Mouse (Mus musculus): ENCODE results near the gene Erg. TPM values are rescaled to one million over a fixed set of nuclear protein-coding genes. Genes with fewer than 3 reads are reported as not detected.

Gene Erg
- polyA plus RNA-seq, 1 experiment from 2014 or later: 4.0 TPM

DNA sequence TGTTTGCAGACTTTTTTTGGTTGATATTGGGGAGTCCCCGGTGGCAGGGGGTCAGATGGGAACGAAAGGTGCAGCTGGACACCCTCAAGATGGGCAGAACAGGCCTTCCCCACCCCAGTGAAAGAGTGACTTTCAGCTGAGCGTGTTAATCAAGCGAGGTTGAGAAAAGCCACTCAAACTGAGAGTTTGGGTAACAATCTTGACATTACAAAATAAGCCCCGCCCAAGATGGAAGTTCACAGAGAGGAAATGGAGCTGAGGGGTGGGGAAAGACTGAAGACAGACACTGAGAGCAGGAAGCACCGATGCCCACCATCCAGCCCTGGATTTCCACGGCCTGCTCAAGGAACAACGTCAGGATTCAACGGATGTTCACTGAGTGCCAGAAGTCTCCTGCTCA lies 237.8 kb downstream of the Erg start:
- Histone ChIP-seq H3K27me3 (replicated peaks) (no peaks in the 10 kb centered on the region), H3K27ac (no peak overlapping the region), H3K36me3 (no peaks in the 10 kb centered on the region), H3K9me3 (no peaks in the 10 kb centered on the region), H3K4me2 (replicated peaks) (no peak overlapping the region), H3K4me1 (replicated peaks) (peaks cover 7% of the 10 kb centered on the region; the same call in 1 of the 2 replicates), H3K9ac (no peak overlapping the region), H3K4me3 (replicated peaks) (no peak overlapping the region)
- 82% methylated on average over 9 of the region's 9 CpGs for WGBS
- ATAC-seq: no peak

DNA sequence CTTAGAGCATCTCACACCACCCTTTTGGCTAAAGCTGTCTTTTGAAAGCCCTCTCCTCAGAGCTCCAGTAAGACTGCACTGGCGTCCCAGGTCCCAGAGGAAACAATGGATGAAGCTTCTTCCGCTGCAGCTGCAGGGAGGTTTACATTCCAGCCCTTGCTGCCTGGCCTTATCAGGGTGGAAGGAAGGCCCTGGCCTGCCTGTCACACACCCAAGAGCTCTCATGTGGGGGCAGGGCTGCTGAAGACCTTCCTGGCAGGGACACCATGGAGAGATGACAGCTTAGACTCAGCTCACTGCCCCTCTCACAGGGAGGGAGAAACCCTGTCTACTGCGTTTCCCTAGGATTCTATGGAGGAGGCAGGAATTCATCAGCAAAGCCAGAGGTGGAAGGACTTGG lies 239.2 kb downstream of the Erg start:
- Histone ChIP-seq H3K4me3 (replicated peaks) (no peak overlapping the region), H3K9me3 (no peaks in the 10 kb centered on the region), H3K27ac (0 out of 2 replicates have a peak overlapping the region, but pooled peaks have one; percentile 4), H3K9ac (no peak overlapping the region), H3K4me2 (replicated peaks) (no peak overlapping the region), H3K36me3 (no peaks in the 10 kb centered on the region), H3K27me3 (replicated peaks) (no peaks in the 10 kb centered on the region), H3K4me1 (replicated peaks) (peaks cover 7% of the 10 kb centered on the region; the same call in 1 of the 2 replicates)
- peak; percentile 55 for ATAC-seq
- 15% methylated on average over 3 of the region's 3 CpGs for WGBS

DNA sequence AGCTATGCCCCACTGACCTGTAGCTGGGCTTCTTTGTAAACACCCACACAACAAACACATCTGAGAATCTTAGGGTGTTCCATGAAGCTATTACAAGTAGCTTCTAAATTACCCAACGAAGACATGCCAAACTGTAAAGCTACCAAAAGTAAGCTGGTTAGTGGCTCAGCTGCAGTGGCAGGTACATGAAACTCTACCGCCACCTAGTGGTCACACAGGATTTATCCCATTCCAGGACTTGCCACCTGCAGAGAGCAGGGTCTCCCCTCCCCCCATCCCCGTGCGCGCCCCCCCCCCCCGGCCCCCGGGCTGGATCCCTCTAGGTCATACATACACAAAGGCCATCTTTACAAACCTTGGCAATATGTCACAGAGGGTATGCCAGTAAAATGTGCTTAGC lies 240.5 kb downstream of the Erg start:
- Histone ChIP-seq H3K9ac (no peak overlapping the region), H3K27ac (no peak overlapping the region), H3K36me3 (no peaks in the 10 kb centered on the region), H3K27me3 (replicated peaks) (no peaks in the 10 kb centered on the region), H3K4me1 (replicated peaks) (peaks cover 9% of the 10 kb centered on the region; the same call in 1 of the 2 replicates), H3K9me3 (no peaks in the 10 kb centered on the region), H3K4me2 (replicated peaks) (no peak overlapping the region), H3K4me3 (replicated peaks) (no peak overlapping the region)
- 3% methylated on average over 5 of the region's 7 CpGs for WGBS
- no peak for ATAC-seq

DNA sequence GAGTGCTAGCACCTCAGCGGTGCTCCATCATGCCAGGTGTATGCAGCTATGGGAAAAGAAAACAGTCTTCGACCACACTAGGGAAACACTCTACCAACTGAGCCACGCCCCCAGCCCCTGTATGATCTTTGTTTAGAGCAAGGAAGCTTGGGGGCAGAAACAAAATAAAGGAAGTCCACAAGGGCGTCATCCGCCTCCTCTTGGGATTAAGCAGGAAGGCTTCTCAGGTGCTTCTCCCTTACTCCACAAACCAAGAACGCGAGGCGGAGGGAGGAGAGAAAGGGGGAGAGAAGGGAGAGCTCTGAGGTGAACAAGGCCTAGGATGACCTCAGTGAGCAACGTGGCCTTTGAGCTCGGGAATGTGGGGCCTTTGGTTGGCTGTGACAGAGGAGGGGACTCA lies 241.4 kb downstream of the Erg start:
- no peak overlapping the region for H3K27ac ChIP-seq
- H3K4me3 ChIP-seq (replicated peaks): no peak overlapping the region
- no peak overlapping the region for H3K9ac ChIP-seq
- 66% methylated on average over 10 of the region's 10 CpGs for WGBS
- H3K27me3 ChIP-seq (replicated peaks): no peaks in the 10 kb centered on the region
- no peaks in the 10 kb centered on the region for H3K9me3 ChIP-seq
- H3K4me2 ChIP-seq (replicated peaks): no peak overlapping the region
- no peaks in the 10 kb centered on the region for H3K36me3 ChIP-seq
- ATAC-seq: no peak
- H3K4me1 ChIP-seq (replicated peaks): peaks cover 13% of the 10 kb centered on the region; the same call in 1 of the 2 replicates

DNA sequence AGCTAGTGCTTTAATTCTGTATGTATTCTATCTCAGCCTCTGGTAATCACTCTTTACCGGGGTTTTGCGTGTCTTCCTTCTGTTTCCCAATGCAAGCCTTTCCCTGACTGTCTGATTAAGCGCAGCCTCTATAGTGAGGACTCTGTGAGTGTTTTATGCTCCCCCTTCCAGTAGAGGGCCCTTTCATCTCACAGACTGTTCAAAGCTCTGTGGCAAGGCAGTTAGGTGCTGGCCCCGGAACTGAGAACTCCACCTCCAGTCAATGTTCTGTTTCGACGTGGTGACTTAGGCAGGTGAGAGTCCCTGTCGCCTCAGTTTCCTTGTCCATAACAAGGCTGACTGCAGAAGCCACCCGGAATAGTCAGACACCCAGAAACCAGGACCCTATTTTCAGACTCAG lies 244.4 kb downstream of the Erg start:
- 73% methylated on average over 8 of the region's 8 CpGs for WGBS
- Histone ChIP-seq H3K36me3 (no peaks in the 10 kb centered on the region), H3K4me3 (replicated peaks) (no peak overlapping the region), H3K9me3 (no peaks in the 10 kb centered on the region), H3K4me1 (replicated peaks) (peaks cover 8% of the 10 kb centered on the region; the same call in 1 of the 2 replicates), H3K27me3 (replicated peaks) (no peaks in the 10 kb centered on the region), H3K9ac (no peak overlapping the region), H3K27ac (no peak overlapping the region), H3K4me2 (replicated peaks) (0 out of 2 replicates have a peak overlapping the region, but pooled peaks have one; percentile 49)
- 0 out of 2 replicates have a peak, but pooled peaks have one; percentile 9 for ATAC-seq

DNA sequence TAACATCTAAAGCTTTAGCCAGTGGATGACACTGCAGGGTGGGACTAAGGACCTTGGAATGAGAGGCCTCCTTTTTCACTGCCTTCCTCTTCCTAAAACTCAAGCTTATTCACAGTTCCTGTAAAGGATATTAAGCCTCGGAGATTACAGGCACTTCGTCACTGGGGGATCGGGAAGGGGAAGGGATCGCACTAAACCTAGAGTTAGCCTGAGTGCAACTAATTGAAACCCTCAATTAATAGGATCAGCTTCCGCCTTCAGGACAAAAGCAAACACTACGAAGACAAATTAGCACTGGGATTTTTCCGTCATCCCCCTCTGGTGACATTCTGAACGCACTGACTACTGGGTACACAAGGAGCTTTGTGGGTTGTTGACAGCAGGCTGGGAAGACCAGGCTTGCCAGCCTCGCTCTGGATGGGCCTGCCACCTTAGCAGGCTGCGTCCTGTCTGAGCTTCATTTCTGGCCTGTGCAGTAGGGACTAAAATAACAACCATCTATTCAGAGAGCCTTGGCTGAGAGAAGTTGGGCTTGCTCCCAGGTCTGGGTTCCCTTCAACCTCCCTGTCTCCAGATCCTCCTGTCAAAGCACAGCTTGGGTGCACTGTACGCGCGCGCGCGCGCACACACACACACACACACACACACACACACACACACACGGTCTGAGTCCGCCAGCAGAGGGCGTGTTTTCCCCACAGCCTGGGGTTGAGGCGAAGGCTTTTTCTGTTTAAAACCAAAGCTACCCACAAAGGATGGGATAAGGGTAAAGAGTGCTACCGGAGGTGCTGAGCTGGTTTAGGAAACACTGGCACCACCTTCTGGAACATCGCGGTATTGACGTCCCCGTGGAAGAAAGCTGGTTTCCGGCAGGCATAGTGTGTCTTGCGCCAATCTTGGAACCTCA lies 245.3 kb downstream of the Erg start:
- peak overlapping the region; percentile 49 for H3K4me2 ChIP-seq (replicated peaks)
- no peak overlapping the region for H3K27ac ChIP-seq
- H3K4me3 ChIP-seq (replicated peaks): no peak overlapping the region
- H3K27me3 ChIP-seq (replicated peaks): no peaks in the 10 kb centered on the region
- H3K36me3 ChIP-seq: no peaks in the 10 kb centered on the region
- H3K9me3 ChIP-seq: no peaks in the 10 kb centered on the region
- peaks cover 6% of the 10 kb centered on the region; the same call in 1 of the 2 replicates for H3K4me1 ChIP-seq (replicated peaks)
- peak; percentile 89 for ATAC-seq
- WGBS: 25% methylated on average over 28 of the region's 28 CpGs
- no peak overlapping the region for H3K9ac ChIP-seq

DNA sequence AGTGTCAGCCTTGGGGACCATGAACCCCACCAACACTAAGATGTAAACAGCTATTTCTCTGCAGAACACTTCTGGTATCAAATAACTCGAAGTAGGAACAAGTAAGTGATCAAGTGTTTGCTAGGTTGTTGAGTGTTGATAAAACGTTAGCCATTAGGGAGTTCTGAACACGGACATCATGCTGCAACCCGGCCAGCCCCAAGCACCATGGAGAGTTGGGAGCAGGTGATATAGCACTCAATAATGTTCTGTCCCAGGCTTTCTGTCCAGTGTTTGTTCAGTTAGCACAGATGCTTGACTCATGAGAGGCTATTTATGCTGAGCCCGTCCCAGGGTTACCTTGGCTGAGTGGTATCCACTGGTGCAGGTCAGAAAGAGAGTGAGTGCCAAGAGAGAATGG lies 254.2 kb downstream of the Erg start:
- Histone ChIP-seq H3K27me3 (replicated peaks) (no peaks in the 10 kb centered on the region), H3K27ac (no peak overlapping the region), H3K4me2 (replicated peaks) (no peak overlapping the region), H3K4me3 (replicated peaks) (no peak overlapping the region), H3K4me1 (replicated peaks) (no peaks in the 10 kb centered on the region), H3K9ac (no peak overlapping the region), H3K36me3 (no peaks in the 10 kb centered on the region), H3K9me3 (no peaks in the 10 kb centered on the region)
- WGBS: 82% methylated on average over 5 of the region's 5 CpGs
- ATAC-seq: no peak

DNA sequence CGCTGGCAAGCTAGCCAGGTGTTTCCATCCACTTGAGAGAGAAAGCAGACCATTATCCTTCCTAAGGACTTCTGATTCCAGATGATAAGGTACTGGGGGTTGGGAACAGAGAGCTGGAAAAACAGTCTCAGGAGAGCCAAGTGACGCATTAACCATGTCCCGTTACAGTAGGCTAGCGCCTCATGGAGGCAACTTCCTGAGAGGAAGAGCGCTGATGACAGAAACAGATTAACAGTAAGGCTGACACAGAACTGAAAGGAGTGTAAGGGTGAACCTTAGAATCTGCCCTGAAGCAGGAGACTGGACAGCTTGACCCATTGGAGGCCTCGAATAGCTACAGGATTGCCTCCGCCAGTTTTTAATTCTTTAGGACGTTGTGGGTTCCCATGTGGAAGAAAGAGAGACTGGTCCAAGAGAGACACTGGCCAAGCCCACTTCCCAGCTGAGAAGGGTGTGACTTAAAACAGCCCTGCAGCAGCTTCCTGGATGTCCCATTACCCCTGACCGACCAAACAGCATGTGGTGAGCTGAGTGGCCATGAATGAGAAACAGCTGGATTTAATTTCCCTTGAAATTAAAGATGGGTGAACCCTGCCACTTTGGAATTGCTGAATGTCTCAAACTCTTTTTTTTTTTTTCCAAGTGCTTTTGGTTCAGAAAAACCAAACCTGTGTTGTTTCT lies 264.3 kb downstream of the Erg start:
- H3K4me2 ChIP-seq (replicated peaks): no peak overlapping the region
- ATAC-seq: no peak
- H3K36me3 ChIP-seq: no peaks in the 10 kb centered on the region
- no peak overlapping the region for H3K9ac ChIP-seq
- 67% methylated on average over 9 of the region's 9 CpGs for WGBS
- H3K27me3 ChIP-seq (replicated peaks): no peaks in the 10 kb centered on the region
- H3K27ac ChIP-seq: no peak overlapping the region
- H3K9me3 ChIP-seq: no peaks in the 10 kb centered on the region
- no peaks in the 10 kb centered on the region for H3K4me1 ChIP-seq (replicated peaks)
- no peak overlapping the region for H3K4me3 ChIP-seq (replicated peaks)

Other genes starting within 250 kb of the Erg start
- 59.5 and 64.7 TPM in 2 replicates for gene Ets2, start 115.5 kb upstream of the Erg start, polyA plus RNA-seq (2015; fragmentation: Nextera tagmentation; extraction: Ambion mirVana)